Mouse (Mus musculus) stomach, embryonic 14.5 days (tissue): ENCODE measurements around the gene Taf11. TPM values are rescaled to one million over a fixed set of nuclear protein-coding genes. Genes with fewer than 3 reads are reported as not detected.
A peak's percentile ranks its signal among the peaks of the same experiment; 100 is the strongest.

Source experiments
- ATAC-seq: fragments of 200-750 bp; cut with Nextera tagmentation; 2 replicates; pipeline ENCODE4 v1.8.0; 2017; ENCODE audit warnings: low read depth, moderate TSS enrichment; ENCODE audit not compliant: insufficient number of reproducible peaks, insufficient read depth, low FRiP score
- H3K27ac ChIP-seq: fragments of 300-500 bp; sonication (generic); 2 replicates; pipeline ENCODE4 v1.5.1; 2014; ENCODE audit warnings: mild to moderate bottlenecking, low read length, moderate library complexity, mixed read lengths
- H3K27me3 ChIP-seq: fragments of 300-500 bp; sonication (generic); 2 replicates; pipeline ENCODE4 v1.6.1; 2014; ENCODE audit warnings: low read length, control low read depth, mixed read lengths; ENCODE audit not compliant: control insufficient read depth, insufficient read depth
- H3K36me3 ChIP-seq: fragments of 300-500 bp; sonication (generic); 2 replicates; pipeline ENCODE4 v1.6.1; 2014; ENCODE audit warnings: mild to moderate bottlenecking, control low read depth, low read length, moderate library complexity, mixed read lengths; ENCODE audit not compliant: control insufficient read depth, insufficient read depth
- H3K4me1 ChIP-seq: fragments of 300-500 bp; sonication (generic); 2 replicates; pipeline ENCODE4 v1.6.1; 2014; ENCODE audit warnings: low read length, control low read depth, mixed read lengths; ENCODE audit not compliant: control insufficient read depth, insufficient read depth
- H3K4me2 ChIP-seq: fragments of 300-500 bp; sonication (generic); replicated peaks from 2 replicates; pipeline ENCODE4 v1.6.1; 2014; ENCODE audit warnings: low read depth, low read length, control low read depth
- H3K4me3 ChIP-seq: fragments of 300-500 bp; sonication (generic); 2 replicates; pipeline ENCODE4 v1.5.1; 2014; ENCODE audit warnings: low read depth, low read length, control low read depth
- H3K9ac ChIP-seq: fragments of 300-500 bp; sonication (generic); replicated peaks from 2 replicates; pipeline ENCODE4 v1.6.1; 2014; ENCODE audit warnings: low read depth, mild to moderate bottlenecking, control low read depth, low read length, moderate library complexity, mixed read lengths
- H3K9me3 ChIP-seq: fragments of 300-500 bp; sonication (generic); 2 replicates; pipeline ENCODE4 v1.6.1; 2016; ENCODE audit warnings: low read depth, low read length, control low read depth; ENCODE audit not compliant: control insufficient read depth
- WGBS: fragments of 180-500 bp; shearing (Covaris S2); extraction: QIAGEN DNeasy Blood & Tissue Kit; methylation state at CpG from one replicate; pipeline ENCODE4 v1.1.7; 2014; 5-methylcytosine and 5-hydroxymethylcytosine counted together
- polyA plus RNA-seq: library from polyadenylated mRNA; unstranded; fragments of >200 nt; fragmentation: Nextera tagmentation; extraction: Ambion mirVana; gene quantifications from 2 replicates; pipeline ENCODE4 v1.2.1, GENCODE M21; 2014

Taf11 gene
- polyA plus RNA-seq, 1 experiment from 2014 or later, result 63.3 TPM

DNA sequence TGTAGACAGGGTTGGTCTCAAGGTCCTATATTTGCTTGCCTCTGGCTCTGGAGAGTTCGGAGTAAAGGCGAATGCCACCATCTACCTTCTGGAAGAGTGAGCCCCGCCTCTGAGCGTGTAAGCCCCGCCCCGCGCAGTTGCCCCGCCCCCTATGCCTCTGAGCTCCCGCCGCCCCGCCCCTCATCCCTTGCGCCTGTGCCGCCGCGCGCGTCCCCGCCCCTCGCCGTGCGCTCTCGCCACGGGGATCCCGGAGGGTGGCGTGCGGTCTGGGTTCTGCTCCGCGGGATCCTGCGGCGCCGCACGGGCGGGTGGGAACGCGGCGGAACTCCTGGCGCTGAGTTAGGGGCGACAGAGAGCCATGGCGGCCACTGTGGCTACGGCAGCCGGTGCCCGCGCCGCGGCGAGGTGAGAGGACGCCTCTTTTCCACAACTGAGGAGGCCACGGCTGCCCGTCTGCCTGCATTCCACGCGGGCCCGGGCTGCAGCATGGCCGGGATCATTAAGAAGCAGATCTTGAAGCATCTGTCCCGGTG lies 53.3 kb downstream of the Taf11 start, which contains the start of gene Uhrf1bp1:
Gene Uhrf1bp1, plus strand, starts transcription at position 177 of the 533 bp plus-strand sequence.
- peaks cover 21% of the 10 kb centered on the region for H3K36me3 ChIP-seq
- peak within 1 kb of the TSS; percentile 66; the same call in 1 of the 2 replicates for H3K27ac ChIP-seq

More for the DNA sequence above, 53.3 kb downstream of the Taf11 start, which contains the start of gene Uhrf1bp1:
- WGBS, result under 1% methylated on average over 54 of the region's 54 CpGs
- H3K9me3 ChIP-seq, result no peaks in the 10 kb centered on the region
- no peaks in the 10 kb centered on the region for H3K27me3 ChIP-seq
- peak within 1 kb of the TSS; percentile 75 for H3K4me3 ChIP-seq
- H3K4me2 ChIP-seq, result peak within 1 kb of the TSS; percentile 76
- peak; percentile 82 for ATAC-seq
- peaks cover 18% of the 10 kb centered on the region; the same call in 1 of the 2 replicates for H3K4me1 ChIP-seq
- peak within 1 kb of the TSS; percentile 75 for H3K9ac ChIP-seq

Other genes starting within 250 kb of the Taf11 start
- 13.8 and 18.1 TPM in 2 replicates for gene Spdef, start 180.9 kb downstream of the Taf11 start, polyA plus RNA-seq
- gene D17Wsu92e, start 89.2 kb downstream of the Taf11 start, polyA plus RNA-seq, result 21.6 and 22.3 TPM in 2 replicates
- gene Snrpc, start 71.7 kb downstream of the Taf11 start, polyA plus RNA-seq, result 309 and 325 TPM in 2 replicates
- 6.4 and 7.5 TPM in 2 replicates for gene Uhrf1bp1, start 53.4 kb downstream of the Taf11 start, polyA plus RNA-seq
- 19.5 and 19.8 TPM in 2 replicates for gene Anks1, start 538 bp downstream of the Taf11 start, polyA plus RNA-seq
- gene Tcp11, start 170.8 kb upstream of the Taf11 start, polyA plus RNA-seq, result 2.3 and 2.9 TPM in 2 replicates
- 3.3 and 4.8 TPM in 2 replicates for gene Scube3, start 232.3 kb upstream of the Taf11 start, polyA plus RNA-seq